Mouse (Mus musculus): ENCODE measurements around the gene Ttyh3. TPM values are rescaled to one million over a fixed set of nuclear protein-coding genes. Genes with fewer than 3 reads are reported as not detected.

The Ttyh3 gene
- 7.3 TPM for polyA plus RNA-seq (2014; fragmentation: Illumina TruSeq; extraction: RNeasy Lipid Tissue Mini Kit (QIAGEN cat#74804); ENCODE audit: low read depth, low replicate concordance)

DNA sequence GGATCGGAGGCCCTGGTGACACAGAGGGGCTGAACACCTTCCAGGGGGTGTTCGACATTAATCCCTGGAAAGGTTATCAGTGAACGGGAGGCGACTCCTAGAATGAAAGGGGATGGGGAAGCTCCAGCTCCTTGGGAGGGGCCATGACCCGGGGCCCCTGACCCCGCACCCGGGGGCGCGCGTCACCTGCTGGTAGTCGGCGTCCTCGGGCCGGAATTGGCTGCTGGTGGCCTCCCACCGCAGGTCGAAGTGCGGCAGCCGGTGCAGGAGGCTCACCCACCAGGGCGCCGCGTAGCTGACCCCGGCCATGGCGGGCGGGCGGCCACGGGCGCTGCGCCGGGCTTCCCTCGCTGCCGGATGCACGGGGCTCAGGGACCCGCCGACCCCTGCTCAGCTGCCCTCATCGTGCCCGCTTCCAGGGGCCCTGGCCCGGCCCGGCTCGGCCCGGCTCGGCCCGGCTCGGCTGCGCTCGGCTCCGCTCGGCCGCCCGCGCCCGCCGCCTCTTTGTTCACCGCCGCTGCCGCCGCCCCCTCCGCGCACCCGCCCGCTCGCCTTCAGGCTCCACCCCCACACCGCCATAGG is at the start of gene Ttyh3:
Gene Ttyh3 (minus strand): TSS at position 513 of the 582 bp plus-strand sequence.

DNA sequence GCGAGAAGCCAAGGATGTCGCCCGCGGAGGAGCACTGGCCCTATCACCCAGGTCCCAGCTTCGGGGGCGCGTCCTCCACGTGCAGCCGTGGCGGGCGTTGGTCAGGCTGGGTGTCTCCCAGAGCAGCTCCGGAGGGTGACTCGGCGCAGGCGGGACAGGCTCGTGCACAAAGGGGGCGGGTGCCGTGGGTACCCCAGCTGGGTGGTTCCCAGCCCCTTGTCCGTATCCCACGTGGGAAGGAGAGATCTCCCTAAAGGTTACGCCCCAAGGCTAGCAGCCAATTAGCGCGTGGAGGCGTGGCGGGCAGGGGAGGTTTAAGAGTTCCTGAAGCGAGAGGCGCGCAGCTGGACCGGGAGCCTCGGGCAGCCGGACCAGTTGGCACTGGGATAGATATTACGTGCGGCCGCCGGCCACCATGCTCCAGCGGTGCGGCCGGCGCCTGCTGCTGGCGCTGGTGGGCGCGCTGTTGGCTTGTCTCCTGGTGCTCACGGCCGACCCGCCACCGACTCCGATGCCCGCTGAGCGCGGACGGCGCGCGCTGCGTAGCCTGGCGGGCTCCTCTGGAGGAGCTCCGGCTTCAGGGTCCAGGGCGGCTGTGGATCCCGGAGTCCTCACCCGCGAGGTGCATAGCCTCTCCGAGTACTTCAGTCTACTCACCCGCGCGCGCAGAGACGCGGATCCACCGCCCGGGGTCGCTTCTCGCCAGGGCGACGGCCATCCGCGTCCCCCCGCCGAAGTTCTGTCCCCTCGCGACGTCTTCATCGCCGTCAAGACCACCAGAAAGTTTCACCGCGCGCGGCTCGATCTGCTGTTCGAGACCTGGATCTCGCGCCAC is 41.6 kb downstream of the Ttyh3 start, which contains the start of gene Lfng:
Gene Lfng (plus strand): TSS at position 320 of the 835 bp plus-strand sequence.

Other genes starting within 250 kb of the Ttyh3 start
- 95.6 TPM for gene Eif3b, start 229.7 kb downstream of the Ttyh3 start, polyA plus RNA-seq (2014; fragmentation: Illumina TruSeq; extraction: RNeasy Lipid Tissue Mini Kit (QIAGEN cat#74804); ENCODE audit: low read depth, low replicate concordance)
- gene Gm4869, start 203.4 kb downstream of the Ttyh3 start, polyA plus RNA-seq (2014; fragmentation: Illumina TruSeq; extraction: RNeasy Lipid Tissue Mini Kit (QIAGEN cat#74804); ENCODE audit: low read depth, low replicate concordance), result not detected
- gene Chst12, start 143.5 kb downstream of the Ttyh3 start, polyA plus RNA-seq (2014; fragmentation: Illumina TruSeq; extraction: RNeasy Lipid Tissue Mini Kit (QIAGEN cat#74804); ENCODE audit: low read depth, low replicate concordance), result 6.9 TPM
- gene Grifin, start 84.0 kb downstream of the Ttyh3 start, polyA plus RNA-seq (2014; fragmentation: Illumina TruSeq; extraction: RNeasy Lipid Tissue Mini Kit (QIAGEN cat#74804); ENCODE audit: low read depth, low replicate concordance), result not detected
- 5.4 TPM for gene Lfng, start 41.7 kb downstream of the Ttyh3 start, polyA plus RNA-seq (2014; fragmentation: Illumina TruSeq; extraction: RNeasy Lipid Tissue Mini Kit (QIAGEN cat#74804); ENCODE audit: low read depth, low replicate concordance)
- 5.4 TPM for gene Iqce, start 53.3 kb upstream of the Ttyh3 start, polyA plus RNA-seq (2014; fragmentation: Illumina TruSeq; extraction: RNeasy Lipid Tissue Mini Kit (QIAGEN cat#74804); ENCODE audit: low read depth, low replicate concordance)
- 7.4 TPM for gene Brat1, start 56.0 kb upstream of the Ttyh3 start, polyA plus RNA-seq (2014; fragmentation: Illumina TruSeq; extraction: RNeasy Lipid Tissue Mini Kit (QIAGEN cat#74804); ENCODE audit: low read depth, low replicate concordance)
- 0.79 TPM for gene Amz1, start 75.1 kb upstream of the Ttyh3 start, polyA plus RNA-seq (2014; fragmentation: Illumina TruSeq; extraction: RNeasy Lipid Tissue Mini Kit (QIAGEN cat#74804); ENCODE audit: low read depth, low replicate concordance)
- gene Gna12, start 181.4 kb upstream of the Ttyh3 start, polyA plus RNA-seq (2014; fragmentation: Illumina TruSeq; extraction: RNeasy Lipid Tissue Mini Kit (QIAGEN cat#74804); ENCODE audit: low read depth, low replicate concordance), result 101 TPM